Mouse (Mus musculus) hindbrain, embryonic 16.5 days (tissue): ENCODE results near the gene Dntt. TPM values are rescaled to one million over a fixed set of nuclear protein-coding genes. Genes with fewer than 3 reads are reported as not detected.

Experiments used
- ATAC-seq: fragments of 200-750 bp; cut with Nextera tagmentation; 2 replicates; pipeline ENCODE4 v1.8.0; 2017; ENCODE audit warnings: moderate TSS enrichment, moderate library complexity
- H3K27ac ChIP-seq: fragments of 300-500 bp; sonication (generic); 2 replicates; pipeline ENCODE4 v1.5.1; 2014; ENCODE audit warnings: low read depth, mild to moderate bottlenecking, control low read depth, low read length, moderate library complexity
- H3K27me3 ChIP-seq: fragments of 300-500 bp; sonication (generic); replicated peaks from 2 replicates; pipeline ENCODE4 v1.6.1; 2014; ENCODE audit warnings: low read length; ENCODE audit not compliant: control insufficient read depth, insufficient read depth
- H3K36me3 ChIP-seq: fragments of 300-500 bp; sonication (generic); 2 replicates; pipeline ENCODE4 v1.6.1; 2014; ENCODE audit warnings: mild to moderate bottlenecking, low read length, moderate library complexity, mixed read lengths; ENCODE audit not compliant: control insufficient read depth, insufficient read depth
- H3K4me1 ChIP-seq: fragments of 300-500 bp; sonication (generic); 2 replicates; pipeline ENCODE4 v1.6.1; 2014; ENCODE audit warnings: low read depth, low read length; ENCODE audit not compliant: control insufficient read depth, insufficient read depth
- H3K4me2 ChIP-seq: fragments of 300-500 bp; sonication (generic); 2 replicates; pipeline ENCODE4 v1.6.1; 2014; ENCODE audit warnings: mild to moderate bottlenecking, low read length, control low read depth, moderate library complexity
- H3K4me3 ChIP-seq: fragments of 300-500 bp; sonication (generic); 2 replicates; pipeline ENCODE4 v1.5.1; 2014; ENCODE audit warnings: mild to moderate bottlenecking, low read length, control low read depth, moderate library complexity
- H3K9ac ChIP-seq: fragments of 300-500 bp; sonication (generic); 2 replicates; pipeline ENCODE4 v1.6.1; 2014; ENCODE audit warnings: low read depth, mild to moderate bottlenecking, control low read depth, low read length, moderate library complexity
- H3K9me3 ChIP-seq: fragments of 300-500 bp; sonication (generic); 2 replicates; pipeline ENCODE4 v1.6.1; 2014; ENCODE audit warnings: mild to moderate bottlenecking, low read length, moderate library complexity; ENCODE audit not compliant: control insufficient read depth
- WGBS: fragments of 180-500 bp; shearing (Covaris S2); extraction: QIAGEN DNeasy Blood & Tissue Kit; methylation state at CpG from one replicate; pipeline ENCODE4 v1.1.7; 2014; 5-methylcytosine and 5-hydroxymethylcytosine counted together
- polyA plus RNA-seq: library from polyadenylated mRNA; unstranded; fragments of >200 nt; fragmentation: Nextera tagmentation; extraction: Ambion mirVana; gene quantifications from 2 replicates; pipeline ENCODE4 v1.2.1, GENCODE M21; 2015

Gene Dntt
- 0.10 TPM in 1 of 2 replicates, not detected in the other for polyA plus RNA-seq

- Histone ChIP-seq H3K4me2 (no peak within 1 kb of the TSS), H3K4me1 (no peaks in the 10 kb centered on the region)
- ATAC-seq: no peak
These were observed at the start of gene Dntt for GRCm38 (mm10) chr19:41029219-41029618. Gene Dntt, plus strand, starts transcription at chr19:41029275.

GRCm38 (mm10) chr19:40980671-40981070, 48.4 kb upstream of the Dntt start:
- H3K27me3 ChIP-seq: no peaks in the 10 kb centered on the region
- H3K27ac ChIP-seq: no peak overlapping the region
- no peak overlapping the region for H3K4me2 ChIP-seq
- H3K4me1 ChIP-seq: no peaks in the 10 kb centered on the region
- no peak overlapping the region for H3K9ac ChIP-seq
- 87% methylated on average over 5 of the region's 5 CpGs for WGBS
- no peak for ATAC-seq
- no peak overlapping the region for H3K4me3 ChIP-seq
- no peaks in the 10 kb centered on the region for H3K9me3 ChIP-seq
- no peaks in the 10 kb centered on the region for H3K36me3 ChIP-seq

More at GRCm38 (mm10) chr19:41029219-41029618, at the start of gene Dntt:
- H3K36me3 ChIP-seq: no peaks in the 10 kb centered on the region
- 92% methylated on average over 6 of the region's 6 CpGs for WGBS
- no peaks in the 10 kb centered on the region; the same call in 1 of the 2 replicates for H3K27me3 ChIP-seq
- H3K9ac ChIP-seq: no peak within 1 kb of the TSS
- H3K4me3 ChIP-seq: no peak within 1 kb of the TSS
- H3K9me3 ChIP-seq: no peaks in the 10 kb centered on the region
- H3K27ac ChIP-seq: no peak within 1 kb of the TSS

- no peaks in the 10 kb centered on the region for H3K36me3 ChIP-seq
- no peak overlapping the region for H3K9ac ChIP-seq
- H3K9me3 ChIP-seq: no peaks in the 10 kb centered on the region
- no peak for ATAC-seq
- no peak overlapping the region for H3K4me2 ChIP-seq
- H3K27ac ChIP-seq: no peak overlapping the region
- 93% methylated on average over 1 of the region's 1 CpGs for WGBS
- no peak overlapping the region for H3K4me3 ChIP-seq
- no peaks in the 10 kb centered on the region for H3K27me3 ChIP-seq
- no peaks in the 10 kb centered on the region for H3K4me1 ChIP-seq
These were observed 44.5 kb upstream of the Dntt start for GRCm38 (mm10) chr19:40984536-40984935.

GRCm38 (mm10) chr19:40988856-40989255, 40.2 kb upstream of the Dntt start:
- no peaks in the 10 kb centered on the region for H3K36me3 ChIP-seq
- H3K27ac ChIP-seq: no peak overlapping the region
- H3K4me3 ChIP-seq: no peak overlapping the region
- H3K9me3 ChIP-seq: no peaks in the 10 kb centered on the region
- H3K4me1 ChIP-seq: no peaks in the 10 kb centered on the region
- no peak overlapping the region for H3K4me2 ChIP-seq
- no peak overlapping the region for H3K9ac ChIP-seq
- no peak for ATAC-seq
- no peaks in the 10 kb centered on the region for H3K27me3 ChIP-seq
- WGBS: 84% methylated on average over 5 of the region's 5 CpGs

GRCm38 (mm10) chr19:40989961-40990600, 39.0 kb upstream of the Dntt start:
- ATAC-seq: no peak
- H3K4me3 ChIP-seq: no peak overlapping the region
- H3K27me3 ChIP-seq: no peaks in the 10 kb centered on the region
- no peak overlapping the region for H3K27ac ChIP-seq
- no peaks in the 10 kb centered on the region for H3K36me3 ChIP-seq
- 86% methylated on average over 9 of the region's 9 CpGs for WGBS
- H3K9me3 ChIP-seq: no peaks in the 10 kb centered on the region
- no peak overlapping the region for H3K9ac ChIP-seq
- no peak overlapping the region for H3K4me2 ChIP-seq
- no peaks in the 10 kb centered on the region for H3K4me1 ChIP-seq

- no peak overlapping the region for H3K27ac ChIP-seq
- no peak overlapping the region for H3K4me3 ChIP-seq
- no peaks in the 10 kb centered on the region for H3K27me3 ChIP-seq
- 90% methylated on average over 17 of the region's 17 CpGs for WGBS
- H3K9ac ChIP-seq: no peak overlapping the region
- no peaks in the 10 kb centered on the region for H3K4me1 ChIP-seq
- no peak for ATAC-seq
- H3K36me3 ChIP-seq: no peaks in the 10 kb centered on the region
- H3K9me3 ChIP-seq: no peaks in the 10 kb centered on the region
- no peak overlapping the region for H3K4me2 ChIP-seq
These were observed 38.2 kb upstream of the Dntt start for GRCm38 (mm10) chr19:40990781-40991343.

- WGBS: 69% methylated on average over 6 of the region's 7 CpGs
- Histone ChIP-seq H3K4me2 (no peak overlapping the region), H3K4me1 (no peaks in the 10 kb centered on the region), H3K27ac (no peak overlapping the region), H3K27me3 (no peaks in the 10 kb centered on the region), H3K4me3 (no peak overlapping the region), H3K9ac (no peak overlapping the region), H3K36me3 (no peaks in the 10 kb centered on the region), H3K9me3 (no peaks in the 10 kb centered on the region)
- ATAC-seq: no peak
These were observed 37.4 kb upstream of the Dntt start for GRCm38 (mm10) chr19:40991626-40992025.

- Histone ChIP-seq H3K9me3 (no peaks in the 10 kb centered on the region), H3K27me3 (no peaks in the 10 kb centered on the region), H3K4me2 (no peak overlapping the region), H3K4me3 (no peak overlapping the region), H3K27ac (no peak overlapping the region), H3K4me1 (no peaks in the 10 kb centered on the region), H3K36me3 (no peaks in the 10 kb centered on the region), H3K9ac (no peak overlapping the region)
- 71% methylated on average over 11 of the region's 11 CpGs for WGBS
- ATAC-seq: no peak
These were observed 37.0 kb upstream of the Dntt start for GRCm38 (mm10) chr19:40992096-40992495.

GRCm38 (mm10) chr19:40992517-40993044, 36.5 kb upstream of the Dntt start:
- WGBS: 67% methylated on average over 8 of the region's 8 CpGs
- no peak overlapping the region for H3K4me3 ChIP-seq
- no peak overlapping the region for H3K9ac ChIP-seq
- H3K4me2 ChIP-seq: no peak overlapping the region
- H3K27ac ChIP-seq: no peak overlapping the region
- no peaks in the 10 kb centered on the region for H3K27me3 ChIP-seq
- no peaks in the 10 kb centered on the region for H3K36me3 ChIP-seq
- ATAC-seq: no peak
- H3K9me3 ChIP-seq: no peaks in the 10 kb centered on the region
- H3K4me1 ChIP-seq: no peaks in the 10 kb centered on the region
